Mouse (Mus musculus) heart, adult 2 months (tissue): Measurements from ENCODE around the gene Hsd3b7. TPM values are rescaled to one million over a fixed set of nuclear protein-coding genes. Genes with fewer than 3 reads are reported as not detected.
"Not testable (repeated sequence)": the region's sequence is repeated elsewhere in the genome, so short reads cannot be mapped to it uniquely, and the experiment has no call there.

Experiments used
- DNase-seq, 2 experiments: peaks; one replicate each; pipeline ENCODE4 v3.0.0; 2021
- H3K27ac ChIP-seq: fragments of 200-600 bp; 2 replicates; pipeline ENCODE4 v1.8.1; 2022
- H3K27me3 ChIP-seq: fragments of 200-500 bp; 2 replicates; pipeline ENCODE4 v1.6.1; 2012; ENCODE audit warnings: mild to moderate bottlenecking, low read length, inconsistent platforms, mixed read lengths; ENCODE audit not compliant: control insufficient read depth, insufficient read depth
- H3K36me3 ChIP-seq: fragments of 200-500 bp; 2 replicates; pipeline ENCODE4 v1.6.1; 2012; ENCODE audit warnings: low read length, inconsistent platforms; ENCODE audit not compliant: control insufficient read depth, insufficient read depth
- H3K4me1 ChIP-seq: fragments of 200-500 bp; 2 replicates; pipeline ENCODE4 v1.6.1; 2011; ENCODE audit warnings: low read length; ENCODE audit not compliant: control insufficient read depth, insufficient read depth
- H3K4me3 ChIP-seq: fragments of 200-600 bp; 2 replicates; pipeline ENCODE4 v1.8.1; 2022
- H3K79me2 ChIP-seq: fragments of 200-500 bp; replicated peaks from 2 replicates; pipeline ENCODE4 v1.6.1; 2012; ENCODE audit warnings: mild to moderate bottlenecking, inconsistent platforms, low read length, moderate library complexity, mixed read lengths; ENCODE audit not compliant: control insufficient read depth, insufficient read depth
- H3K9ac ChIP-seq: fragments of 200-500 bp; 2 replicates; pipeline ENCODE4 v1.6.1; 2012; ENCODE audit warnings: low read depth, mild to moderate bottlenecking, control low read depth, inconsistent platforms, low read length, mixed read lengths
- CTCF ChIP-seq: fragments of 200-600 bp; IDR thresholded peaks from 2 replicates; pipeline ENCODE4 v1.8.1; 2022; ENCODE audit warnings: antibody characterized with exemption, mild to moderate bottlenecking, moderate library complexity
- EP300 ChIP-seq: fragments of 200-500 bp; IDR thresholded peaks from 2 replicates; pipeline ENCODE4 v1.6.1; 2011; ENCODE audit warnings: low read depth, low read length, control low read depth; ENCODE audit not compliant: insufficient read depth
- POLR2A ChIP-seq: fragments of 200-500 bp; IDR thresholded peaks from 2 replicates; pipeline ENCODE4 v1.6.1; 2011; ENCODE audit warnings: mild to moderate bottlenecking, low read depth, low read length, control low read depth; ENCODE audit not compliant: insufficient read depth
- WGBS: fragments of 180-500 bp; shearing (Covaris S2); methylation state at CpG from one replicate; pipeline ENCODE4 v1.1.7; 2018; 5-methylcytosine and 5-hydroxymethylcytosine counted together
- intact Hi-C: fragments of 180-260 bp; cut with DNase I; formaldehyde crosslinking; loops from one replicate; pipeline ENCODE4 v1.15.1; 2025
- polyA plus RNA-seq: library from polyadenylated mRNA; depleted of rRNA; stranded (reverse); fragments of >200 nt; gene quantifications from 2 replicates; pipeline ENCODE4 v1.2.3, GENCODE M21; 2012
- total RNA-seq, 2 experiments: library from RNA; stranded (reverse); gene quantifications; 2 replicates each; pipeline ENCODE4 v1.2.3; 2021

Hsd3b7 gene
- total and polyA plus RNA-seq, 3 experiments: 9.8 to 37.0 (median 12.9) TPM

DNA sequence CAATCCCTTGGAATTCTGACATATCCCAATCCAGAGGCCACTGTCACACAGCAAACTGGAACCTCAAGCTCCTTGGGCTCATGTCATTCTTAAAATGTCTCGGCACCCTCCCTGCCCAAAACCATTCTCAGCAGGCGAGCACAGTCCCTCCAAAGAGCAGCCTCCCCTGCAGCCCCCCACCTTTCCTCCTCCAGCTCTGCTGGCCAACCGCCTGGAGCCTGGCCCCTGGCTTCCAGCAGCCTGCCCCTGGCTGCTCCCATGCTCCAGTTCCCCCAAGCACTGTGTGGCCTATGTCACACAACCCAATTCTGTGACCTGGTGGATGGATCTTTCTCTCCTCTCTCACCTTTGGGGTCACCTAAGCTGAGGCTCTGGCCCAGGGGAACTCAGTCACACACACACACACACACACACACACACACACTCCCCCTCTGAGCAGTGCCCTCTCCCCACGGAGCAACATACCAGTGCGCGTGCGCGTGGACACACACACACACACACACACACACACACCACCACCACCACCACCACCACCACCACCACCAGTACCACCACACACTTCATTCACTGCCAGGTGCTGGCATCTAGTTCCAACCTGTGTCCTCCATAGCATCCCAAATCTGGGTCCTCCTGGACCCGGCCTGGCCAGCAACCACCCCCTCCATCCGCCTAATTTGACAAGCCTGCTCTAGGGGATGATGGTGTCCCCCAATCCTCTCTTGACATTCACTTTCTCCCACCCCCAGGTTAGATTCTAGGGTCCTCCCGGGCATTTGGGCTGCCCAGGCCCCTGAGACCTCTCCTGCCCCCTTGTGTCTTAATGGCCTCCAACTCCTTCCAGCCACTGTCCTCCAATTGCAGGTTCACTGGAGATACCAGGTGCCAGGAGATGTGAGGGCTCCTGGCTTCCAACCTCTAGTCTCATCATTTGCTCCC, 23.1 kb downstream of the Hsd3b7 start:
- Histone ChIP-seq H3K4me3 (peak overlapping the region; percentile 28; the same call in 1 of the 2 replicates), H3K27me3 (no peaks in the 10 kb centered on the region), H3K27ac (no peak overlapping the region), H3K9ac (no peak overlapping the region), H3K79me2 (no peaks in the 10 kb centered on the region), H3K4me1 (no peaks in the 10 kb centered on the region), H3K36me3 (no peaks in the 10 kb centered on the region)
- no peak for DNase-seq
- no peak for TF ChIP-seq EP300
- TF ChIP-seq CTCF: 0 out of 2 replicates have a peak, but pooled peaks have one; percentile 19
- intact Hi-C loops: no loop called here
- 84% methylated on average over 11 of the region's 11 CpGs for WGBS

DNA sequence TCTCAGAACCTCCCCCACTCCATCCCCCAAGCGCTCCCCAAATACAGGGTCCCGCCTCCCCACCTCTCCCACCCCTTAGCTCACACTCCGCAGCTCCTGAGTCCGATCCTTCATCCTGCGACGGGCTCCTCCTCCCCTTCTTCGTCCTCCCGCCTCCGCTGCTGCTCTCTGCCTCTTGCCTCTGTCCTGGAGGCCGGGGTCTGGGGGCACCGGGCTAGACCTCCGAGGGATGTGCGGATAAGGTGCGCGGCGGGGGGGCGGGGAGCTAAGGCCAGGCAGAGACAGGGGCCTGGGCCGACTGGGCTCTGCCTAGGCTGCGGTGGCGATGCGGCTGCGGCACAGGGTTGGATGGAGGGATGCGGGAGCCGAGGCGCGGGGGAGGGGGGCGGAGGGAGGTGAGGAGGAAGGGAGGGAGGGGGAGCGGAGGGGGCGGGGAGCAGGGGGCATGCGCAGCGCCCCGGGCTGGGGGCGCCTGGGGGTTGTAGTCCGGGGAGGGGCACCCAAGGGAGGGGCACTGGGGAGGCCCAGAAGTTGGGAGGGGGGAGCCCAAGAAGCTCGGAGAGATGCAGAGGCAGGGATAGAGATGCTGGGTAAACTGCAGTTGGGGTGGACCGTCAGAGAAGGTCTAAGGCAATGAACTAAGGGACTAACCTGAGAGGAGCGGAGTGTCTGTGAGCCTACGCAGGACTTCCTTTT, 23.9 kb downstream of the Hsd3b7 start, which contains the start of the genes Stx4a and Stx1b:
Gene Stx4a, plus strand, starts transcription at position 119 of the 696 bp plus-strand sequence.
Gene Stx1b, minus strand, starts transcription at position 374 of the 696 bp plus-strand sequence.
- Histone ChIP-seq H3K79me2 (no peaks in the 10 kb centered on the region), H3K9ac (peak within 1 kb of the TSS; percentile 63; the same call in 1 of the 2 replicates), H3K36me3 (no peaks in the 10 kb centered on the region), H3K4me3 (peak within 1 kb of the TSS; percentile 28; the same call in 1 of the 2 replicates), H3K4me1 (no peaks in the 10 kb centered on the region), H3K27me3 (no peaks in the 10 kb centered on the region), H3K27ac (no peak within 1 kb of the TSS)
- intact Hi-C loops: no loop called here
- no peak for DNase-seq
- WGBS: 15% methylated on average over 34 of the region's 38 CpGs
- TF ChIP-seq EP300 (no peak), CTCF (no peak), POLR2A (no peak)

DNA sequence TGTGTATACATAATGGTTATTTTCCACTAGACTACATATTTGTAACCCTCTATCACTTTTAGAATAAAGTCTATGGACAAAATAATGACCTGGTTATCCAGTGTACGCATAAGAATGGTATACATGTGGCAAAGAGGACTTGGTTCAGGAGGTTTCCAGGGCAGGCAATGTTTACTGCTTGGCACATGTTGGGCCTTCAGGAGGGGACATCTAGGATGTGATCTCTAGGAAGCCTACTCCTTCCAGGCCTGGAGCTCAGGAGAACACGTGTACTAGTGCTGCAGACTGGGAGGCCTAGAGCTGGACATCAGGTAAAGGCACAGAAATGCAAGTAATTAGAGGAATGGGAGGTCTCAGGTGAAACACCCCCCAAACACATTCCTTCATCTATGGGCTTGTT, 35.1 kb downstream of the Hsd3b7 start:
- Histone ChIP-seq H3K4me1 (no peaks in the 10 kb centered on the region), H3K36me3 (no peaks in the 10 kb centered on the region), H3K27me3 (no peaks in the 10 kb centered on the region), H3K9ac (no peak overlapping the region), H3K79me2 (no peaks in the 10 kb centered on the region), H3K27ac (no peak overlapping the region), H3K4me3 (no peak overlapping the region)
- intact Hi-C loops: no loop called here
- no peak for DNase-seq
- WGBS: 81% methylated on average over 2 of the region's 2 CpGs
- TF ChIP-seq EP300 (no peak), CTCF (no peak), POLR2A (no peak)

DNA sequence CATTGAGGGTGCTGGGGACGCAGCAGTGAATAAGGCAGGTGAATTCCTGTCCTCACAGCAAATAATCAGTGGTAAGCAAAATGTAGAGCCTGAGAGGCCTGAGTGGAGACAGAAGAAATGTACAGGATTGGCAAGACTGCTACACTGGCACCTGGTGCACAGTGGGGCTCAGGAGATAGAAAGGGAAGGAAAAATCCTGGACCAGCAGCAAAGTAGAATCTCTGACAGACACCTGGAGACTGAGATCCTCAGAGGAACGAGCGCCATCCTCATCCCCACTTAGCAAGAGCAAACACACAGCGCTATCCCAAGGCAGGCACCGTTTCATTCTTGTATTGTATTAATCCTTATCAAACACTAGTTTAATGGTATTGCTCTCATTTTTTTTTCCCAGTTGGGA, 37.1 kb downstream of the Hsd3b7 start:
- H3K4me3 ChIP-seq: no peak overlapping the region
- no peak for DNase-seq
- intact Hi-C loops: no loop called here
- TF ChIP-seq POLR2A: no peak
- no peak for TF ChIP-seq EP300
- no peak for TF ChIP-seq CTCF
- no peaks in the 10 kb centered on the region for H3K27me3 ChIP-seq
- 91% methylated on average over 5 of the region's 5 CpGs for WGBS
- H3K27ac ChIP-seq: no peak overlapping the region
- H3K9ac ChIP-seq: no peak overlapping the region
- H3K4me1 ChIP-seq: peaks cover 2% of the 10 kb centered on the region; the same call in 1 of the 2 replicates
- H3K36me3 ChIP-seq: no peaks in the 10 kb centered on the region
- H3K79me2 ChIP-seq: no peaks in the 10 kb centered on the region

DNA sequence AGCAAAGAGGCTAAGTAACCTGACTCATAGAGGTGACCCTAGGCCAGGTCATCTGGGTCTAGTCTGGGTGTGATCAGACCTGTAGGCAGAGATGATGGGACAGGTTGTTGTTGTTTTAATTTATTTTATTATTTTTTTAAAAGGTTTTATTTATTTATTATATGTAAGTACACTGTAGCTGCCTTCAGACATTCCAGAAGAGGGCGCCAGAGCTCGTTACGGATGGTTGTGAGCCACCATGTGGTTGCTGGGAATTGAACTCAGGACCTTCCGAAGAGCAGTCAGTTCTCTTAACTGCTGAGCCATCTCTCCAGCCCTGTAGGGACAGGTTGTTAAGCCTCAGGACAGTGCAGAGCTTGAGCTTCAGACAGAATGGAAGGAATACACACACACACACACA, 37.5 kb downstream of the Hsd3b7 start:
- H3K27me3 ChIP-seq, H3K79me2 ChIP-seq, DNase-seq, H3K36me3 ChIP-seq, H3K4me3 ChIP-seq, H3K9ac ChIP-seq, intact Hi-C loops, H3K27ac ChIP-seq, H3K4me1 ChIP-seq: not testable (repeated sequence)
- 81% methylated on average over 4 of the region's 4 CpGs for WGBS
- peak; percentile 15; the same call in 1 of the 2 replicates for TF ChIP-seq CTCF

DNA sequence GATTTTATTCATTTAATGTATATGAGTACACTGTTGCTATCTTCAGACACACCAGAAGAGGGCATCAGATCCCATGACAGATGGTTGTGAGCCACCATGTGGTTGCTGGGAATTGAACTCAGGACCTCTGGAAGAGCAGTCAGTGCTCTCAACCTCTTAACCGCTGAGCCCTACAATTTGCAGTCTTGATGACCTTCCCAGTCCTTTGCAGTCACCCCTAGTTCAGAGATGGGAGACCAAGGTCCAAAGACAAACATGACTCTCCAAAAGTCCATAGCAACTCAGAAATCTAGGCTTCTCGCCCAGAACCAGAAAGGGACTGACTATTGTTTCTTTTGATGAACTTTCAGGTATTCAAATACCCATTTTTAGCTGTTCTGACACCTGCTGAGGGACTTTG, 39.6 kb downstream of the Hsd3b7 start:
- intact Hi-C loops: not testable (repeated sequence)
- WGBS: 90% methylated on average over 2 of the region's 2 CpGs

More for the DNA sequence above, 39.6 kb downstream of the Hsd3b7 start:
- not testable (repeated sequence) for DNase-seq, H3K9ac ChIP-seq, H3K4me1 ChIP-seq, H3K27ac ChIP-seq, H3K27me3 ChIP-seq, H3K36me3 ChIP-seq, H3K79me2 ChIP-seq, H3K4me3 ChIP-seq
- TF ChIP-seq CTCF: 0 out of 2 replicates have a peak, but pooled peaks have one; percentile 3
